Comparison of ENCODE assay signal across 11 mouse cellular contexts in genomic region chr1:136796361-136797090, GRCm38 (mm10).
DNase-seq lines count a peak whose midpoint lies in the region; ATAC-seq and TF ChIP-seq lines count a peak whose summit lies in the region.
"Had no signal": no experiment of that assay in that cellular context is flagged by ENCODE, and none has a peak within 500 bp of the region (broad histone marks: within the 10 kb centered on the region; RNA-seq: fewer than 3 reads in every experiment).

No protein-coding gene starts in this region.

- H3K36me3 ChIP-seq in liver, adult 2 months (ENCODE audit: control insufficient read depth, insufficient read depth, low read length) = no peaks in the 10 kb centered on the region
- no peaks in the 10 kb centered on the region for H3K36me3 ChIP-seq in lung, postnatal 0 days (ENCODE audit: insufficient read depth, low read length)
- H3K36me3 ChIP-seq: hindbrain, embryonic 15.5 days had no signal

- peak; percentile 46 for ATAC-seq in lung, postnatal 0 days

- no peak overlapping the region for H3K27ac ChIP-seq in liver, adult 2 months (replicated peaks; ENCODE audit: insufficient read depth, low read depth, low read length)
- no peak overlapping the region for H3K27ac ChIP-seq in lung, postnatal 0 days (ENCODE audit: low read length)
- H3K27ac ChIP-seq: hindbrain, embryonic 15.5 days; liver, embryonic 14.5 days had no signal

- TF ChIP-seq EP300 in lung, postnatal 0 days (IDR thresholded peaks at IDR 0.05) = peak; percentile 44

- peak; percentile 11 for DNase-seq in adrenal gland, adult 8-10 months
- DNase-seq in adrenal gland, postnatal 10 days = no peak
- peak; percentile 7 for DNase-seq in liver, adult 2 months (ENCODE audit: extremely low read depth, low read depth, low spot score)
- DNase-seq in liver = no peak
- DNase-seq in heart, postnatal 4 days = peak; percentile 14
- peak; percentile 36 for DNase-seq in lung, postnatal 0 days (ENCODE audit: low spot score)
- no peak for DNase-seq in left cerebral cortex, adult 18-20 months (ENCODE audit: low spot score in 2 of 2)
- no peak for DNase-seq in thymus, postnatal 25 days
- DNase-seq: retina, postnatal 1 day had no signal

- no peak for TF ChIP-seq CTCF in liver, adult 2 months (IDR thresholded peaks at IDR 0.05; ENCODE audit: low read depth, low read length)
- TF ChIP-seq CTCF in lung, postnatal 0 days (IDR thresholded peaks at IDR 0.05) = no peak

- H3K4me1 ChIP-seq in liver, adult 2 months (ENCODE audit: control insufficient read depth, insufficient read depth, low read length) = peaks cover 2% of the 10 kb centered on the region; the same call in 1 of the 2 replicates
- H3K4me1 ChIP-seq in lung, postnatal 0 days (ENCODE audit: insufficient read depth, low read depth, low read length) = no peaks in the 10 kb centered on the region
- H3K4me1 ChIP-seq: hindbrain, embryonic 15.5 days had no signal

- H3K4me2 ChIP-seq in lung, postnatal 0 days (replicated peaks; ENCODE audit: low read depth, low read length) = peak overlapping the region; percentile 27; the same call in 1 of the 2 replicates
- H3K4me2 ChIP-seq: hindbrain, embryonic 15.5 days had no signal

- no peak overlapping the region for H3K9ac ChIP-seq in liver, adult 2 months (ENCODE audit: low read depth, low read length)
- no peak overlapping the region for H3K9ac ChIP-seq in lung, postnatal 0 days (replicated peaks; ENCODE audit: low read depth)
- H3K9ac ChIP-seq: hindbrain, embryonic 15.5 days; liver, embryonic 14.5 days had no signal

- no peaks in the 10 kb centered on the region for H3K27me3 ChIP-seq in liver, adult 2 months (ENCODE audit: control insufficient read depth, insufficient read depth, low read length)
- H3K27me3 ChIP-seq in lung, postnatal 0 days (replicated peaks; ENCODE audit: insufficient read depth, low read length) = no peaks in the 10 kb centered on the region
- H3K27me3 ChIP-seq: hindbrain, embryonic 15.5 days had no signal

- TF ChIP-seq POLR2A in liver, adult 2 months (IDR thresholded peaks at IDR 0.05; ENCODE audit: extremely low read depth, insufficient read depth, low read length) = no peak

- WGBS in liver, adult 2 months = 47% methylated on average over 17 of the region's 17 CpGs
- 26% methylated on average over 17 of the region's 17 CpGs for WGBS in lung, postnatal 0 days

- H3K79me2 ChIP-seq in liver, adult 2 months (ENCODE audit: control insufficient read depth, insufficient read depth, low read length) = no peaks in the 10 kb centered on the region

- H3K4me3 ChIP-seq in liver, adult 2 months (ENCODE audit: insufficient read depth, low read depth, low read length) = no peak overlapping the region
- H3K4me3 ChIP-seq in lung, postnatal 0 days (ENCODE audit: low read depth, low read length) = no peak overlapping the region
- H3K4me3 ChIP-seq: hindbrain, embryonic 15.5 days had no signal

- H3K9me3 ChIP-seq in lung, postnatal 0 days (ENCODE audit: low read length) = no peaks in the 10 kb centered on the region
- H3K9me3 ChIP-seq: hindbrain, embryonic 15.5 days had no signal

Comparison
In these comparisons a context has a peak if more than half of its experiments do, and no peak if none do; other contexts are left out.
1. DNase-seq: peak in adrenal gland, adult 8-10 months (single experiment), liver, adult 2 months (single experiment), heart, postnatal 4 days (single experiment) and lung, postnatal 0 days (single experiment); none in adrenal gland, postnatal 10 days (single experiment), liver (single experiment), left cerebral cortex, adult 18-20 months (0 of 2) and thymus, postnatal 25 days (single experiment).